Mouse (Mus musculus): Measurements from ENCODE around the gene 4930568D16Rik. TPM values are rescaled to one million over a fixed set of nuclear protein-coding genes. Genes with fewer than 3 reads are reported as not detected.

4930568D16Rik gene
- polyA plus RNA-seq, 1 experiment, result not detected

DNA sequence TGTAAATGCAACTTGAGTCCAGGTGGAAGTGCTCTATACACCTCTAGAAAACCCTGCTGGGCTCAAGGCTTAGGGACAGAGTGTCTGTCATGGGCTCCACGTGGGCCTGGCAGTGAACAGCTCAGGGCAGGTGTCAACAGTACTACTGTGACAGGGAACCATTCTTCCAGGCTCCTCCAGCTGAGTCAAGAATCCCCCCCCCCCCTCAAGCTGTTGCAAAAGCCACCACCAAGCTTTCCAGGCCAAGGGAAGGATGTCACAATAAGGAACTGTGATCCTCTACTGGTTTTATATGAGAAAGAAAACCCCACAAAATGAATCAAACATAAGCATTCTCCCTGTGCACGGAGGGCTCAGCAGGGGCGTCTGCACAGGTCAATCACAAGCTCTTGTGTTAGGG is 53.2 kb downstream of the 4930568D16Rik start:
- Histone ChIP-seq H3K4me3 (ENCODE audit: extremely low read depth, insufficient read depth, insufficient read length) (no peak overlapping the region), H3K4me1 (ENCODE audit: control insufficient read depth, insufficient read depth, insufficient read length) (no peaks in the 10 kb centered on the region), H3K36me3 (ENCODE audit: control insufficient read depth, insufficient read depth, low read length) (0 out of 2 replicates have a peak, but pooled peaks cover 1% of the 10 kb centered on the region), H3K27ac (ENCODE audit: insufficient read depth, low read length) (no peak overlapping the region), H3K27me3 (ENCODE audit: control insufficient read depth, insufficient read depth, low read length) (no peaks in the 10 kb centered on the region)
- 75% methylated on average over 3 of the region's 3 CpGs for WGBS
- no peak for TF ChIP-seq CTCF (IDR thresholded peaks at IDR 0.05; ENCODE audit: extremely low read depth, insufficient read depth, insufficient read length, insufficient replicate concordance)
- TF ChIP-seq POLR2A (IDR thresholded peaks at IDR 0.05; ENCODE audit: low read depth, low read length), result no peak
- no peak for DNase-seq (ENCODE audit: low read depth in 1 of 2, low spot score in 2 of 2)

DNA sequence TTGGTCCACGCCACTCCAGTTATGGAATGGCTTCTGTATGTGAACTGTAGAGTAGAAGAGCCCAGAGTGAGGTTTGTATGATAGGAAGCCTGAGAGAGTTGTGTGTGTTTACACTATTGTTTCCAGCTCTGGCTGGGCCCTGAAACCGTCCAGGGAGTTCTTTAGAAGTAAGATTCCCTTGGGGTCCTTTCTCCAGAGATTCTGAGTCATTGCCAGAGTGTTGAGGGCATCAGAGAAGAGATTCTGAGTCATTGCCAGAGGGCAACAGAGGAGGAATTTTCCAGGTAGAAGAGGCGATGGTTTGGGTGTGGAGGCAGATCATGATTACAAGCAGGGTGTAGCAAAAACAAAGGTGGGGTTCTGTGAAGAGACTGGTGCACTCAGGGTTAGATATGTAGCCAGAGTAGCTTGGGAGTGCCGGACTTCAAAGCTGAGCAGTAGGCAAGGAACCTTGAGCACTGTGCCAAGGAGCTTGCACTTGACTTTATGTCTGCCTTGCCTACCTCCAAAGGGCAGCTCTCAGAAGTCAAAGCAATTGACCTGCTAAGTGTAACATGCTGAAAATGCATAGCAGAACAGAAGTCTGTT is 57.5 kb downstream of the 4930568D16Rik start:
- Histone ChIP-seq H3K27me3 (ENCODE audit: control insufficient read depth, insufficient read depth, low read length) (no peaks in the 10 kb centered on the region), H3K4me1 (ENCODE audit: control insufficient read depth, insufficient read depth, insufficient read length) (no peaks in the 10 kb centered on the region), H3K36me3 (ENCODE audit: control insufficient read depth, insufficient read depth, low read length) (peaks cover 2% of the 10 kb centered on the region; the same call in 1 of the 2 replicates), H3K27ac (ENCODE audit: insufficient read depth, low read length) (no peak overlapping the region), H3K4me3 (ENCODE audit: extremely low read depth, insufficient read depth, insufficient read length) (no peak overlapping the region)
- no peak for DNase-seq (ENCODE audit: low read depth in 1 of 2, low spot score in 2 of 2)
- 85% methylated on average over 4 of the region's 4 CpGs for WGBS
- TF ChIP-seq POLR2A (IDR thresholded peaks at IDR 0.05; ENCODE audit: low read depth, low read length), result no peak
- TF ChIP-seq CTCF (IDR thresholded peaks at IDR 0.05; ENCODE audit: extremely low read depth, insufficient read depth, insufficient read length, insufficient replicate concordance), result no peak

GRCm38 (mm10) chr2:35308166-35308565 is 59.4 kb downstream of the 4930568D16Rik start:
- no peaks in the 10 kb centered on the region for H3K4me1 ChIP-seq (ENCODE audit: control insufficient read depth, insufficient read depth, insufficient read length)
- 48% methylated on average over 1 of the region's 1 CpGs for WGBS
- no peak overlapping the region for H3K27ac ChIP-seq (ENCODE audit: insufficient read depth, low read length)
- no peak overlapping the region for H3K4me3 ChIP-seq (ENCODE audit: extremely low read depth, insufficient read depth, insufficient read length)
- no peaks in the 10 kb centered on the region for H3K27me3 ChIP-seq (ENCODE audit: control insufficient read depth, insufficient read depth, low read length)
- TF ChIP-seq CTCF (IDR thresholded peaks at IDR 0.05; ENCODE audit: extremely low read depth, insufficient read depth, insufficient read length, insufficient replicate concordance), result no peak
- no peak for TF ChIP-seq POLR2A (IDR thresholded peaks at IDR 0.05; ENCODE audit: low read depth, low read length)
- DNase-seq (ENCODE audit: low read depth in 1 of 2, low spot score in 2 of 2), result no peak
- peaks cover 8% of the 10 kb centered on the region for H3K36me3 ChIP-seq (ENCODE audit: control insufficient read depth, insufficient read depth, low read length)

Other genes with a start within 250 kb of the 4930568D16Rik start
- 106 and 244 TPM in 2 replicates for gene Rab14, start 166.6 kb downstream of the 4930568D16Rik start, polyA plus RNA-seq (2012; rRNA removed)
- gene Gsn, start 111.3 kb downstream of the 4930568D16Rik start, polyA plus RNA-seq (2012; rRNA removed), result 183 and 203 TPM in 2 replicates
- gene Stom, start 30.8 kb downstream of the 4930568D16Rik start, polyA plus RNA-seq (2012; rRNA removed), result 34.3 and 41.9 TPM in 2 replicates
- gene 4930402F06Rik, start 29.4 kb upstream of the 4930568D16Rik start, polyA plus RNA-seq (2012; rRNA removed), result not detected in 2 replicates
- 20.1 and 21.6 TPM in 2 replicates for gene Ggta1, start 95.5 kb upstream of the 4930568D16Rik start, polyA plus RNA-seq (2012; rRNA removed)
- 21.0 and 27.1 TPM in 2 replicates for gene Dab2ip, start 190.5 kb upstream of the 4930568D16Rik start, polyA plus RNA-seq (2012; rRNA removed)